Mouse (Mus musculus) megakaryocyte, embryonic 14.5 days (primary cell): ENCODE measurements at regions not wholly inside any gene's neighbourhood (a gene's known extent, or its start where the extent isn't known, plus 50 kb on each side); places are given as distances from the start of the nearest gene placed in this dataset.

Experiments used
- FLI1 ChIP-seq: IDR thresholded peaks from 2 replicates; pipeline ENCODE4 v1.6.1; 2012; ENCODE audit warnings: low read length, inconsistent platforms, mixed read lengths
- GATA1 ChIP-seq: IDR thresholded peaks from 3 replicates; pipeline ENCODE4 v1.6.1; 2012; ENCODE audit warnings: mixed read lengths, low read length, inconsistent platforms, borderline replicate concordance

DNA sequence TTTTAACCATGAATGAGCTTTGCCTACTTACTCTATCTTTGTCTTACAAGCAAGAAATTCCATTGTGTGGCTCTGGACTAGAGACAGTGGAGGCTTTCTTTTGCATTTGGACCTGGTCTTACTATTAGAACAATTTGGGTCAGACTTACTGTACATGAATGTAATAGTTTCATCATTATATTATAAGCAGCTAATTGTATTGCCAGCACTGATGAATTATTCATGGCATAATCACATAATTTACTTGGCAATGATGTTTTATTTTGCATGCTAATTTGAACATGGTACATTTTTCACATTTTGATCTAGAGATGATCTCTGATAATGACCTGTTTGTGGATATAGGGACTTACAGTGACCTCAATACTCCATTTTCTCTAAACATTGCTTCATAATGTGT lies 240.0 kb upstream of the Usp25 start:
- TF ChIP-seq GATA1 (no peak), FLI1 (no peak)
